Mouse (Mus musculus): ENCODE measurements at regions not wholly inside any gene's neighbourhood (a gene's known extent, or its start where the extent isn't known, plus 50 kb on each side); places are given as distances from the start of the nearest gene placed in this dataset.

DNA sequence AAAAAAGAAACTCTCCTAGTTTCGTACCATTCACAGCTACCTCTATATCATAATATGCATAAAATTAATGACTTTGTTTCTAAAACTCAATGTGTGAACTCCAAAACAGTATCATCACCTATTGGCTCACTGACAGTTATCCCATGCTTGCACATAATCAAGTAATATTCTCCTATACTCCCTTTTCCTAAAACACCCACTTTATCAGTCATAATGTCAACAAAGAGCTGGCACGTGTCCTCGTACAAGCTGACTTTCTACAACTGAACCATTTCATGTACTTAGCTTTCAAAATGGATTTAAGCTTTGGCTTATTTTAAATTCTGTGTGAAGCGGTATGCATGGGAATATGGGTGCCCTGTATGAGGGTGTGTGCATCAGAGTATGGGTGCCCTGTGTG is 58.0 kb upstream of the Golim4 start:
- intact Hi-C loops (cut with DNase I), result no loop called here

DNA sequence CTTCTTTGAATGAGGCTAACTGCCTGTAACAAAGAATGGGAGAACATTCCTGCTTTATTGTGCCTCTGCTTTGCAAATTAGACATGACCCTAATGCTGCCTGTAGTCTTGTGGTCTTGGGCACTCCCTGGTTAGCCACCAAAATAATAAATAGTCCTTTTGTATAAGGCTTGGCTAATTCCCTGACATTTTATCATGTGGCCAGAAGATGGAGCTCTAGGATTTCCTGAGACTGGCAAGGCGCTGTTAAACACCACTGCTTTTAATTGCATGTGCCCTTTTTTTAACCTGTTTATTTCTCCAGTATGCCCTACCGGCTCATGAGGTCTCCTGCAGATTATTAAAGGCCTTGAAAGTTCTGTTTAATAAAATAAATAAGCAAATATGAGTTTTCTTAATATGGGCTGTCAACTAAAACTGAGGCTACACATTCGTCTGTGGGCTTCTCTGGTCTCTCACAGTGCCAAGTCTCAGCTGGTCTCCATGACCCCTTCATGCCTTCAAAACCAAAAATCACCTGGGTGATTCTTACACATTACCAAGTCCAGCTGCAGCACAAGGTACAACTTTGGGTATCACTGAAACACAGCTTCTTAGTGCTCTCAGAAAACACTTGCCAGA is 51.9 kb upstream of the Golim4 start:
- intact Hi-C loops (cut with DNase I), result loop anchor here (10.0 kb wide), 1 partner anchor 794 kb away; no protein-coding TSS in a partner anchor
- peak; percentile 45 to 56 for DNase-seq (ENCODE audit: low spot score in 2 of 2)

More for the DNA sequence above, 58.0 kb upstream of the Golim4 start:
- DNase-seq (ENCODE audit: low spot score in 2 of 2), result no peak

All from left cerebral cortex, postnatal 25 days (tissue).